Mouse (Mus musculus) limb, embryonic 12.5 days (tissue): Measurements from ENCODE around the gene Gm10322. TPM values are rescaled to one million over a fixed set of nuclear protein-coding genes. Genes with fewer than 3 reads are reported as not detected.
A peak's percentile ranks its signal among the peaks of the same experiment; 100 is the strongest.

ENCODE experiments used
- ATAC-seq: fragments of 200-750 bp; cut with Nextera tagmentation; 2 replicates; pipeline ENCODE4 v1.8.0; 2017; ENCODE audit warnings: low read depth, moderate TSS enrichment; ENCODE audit not compliant: insufficient number of reproducible peaks, insufficient read depth, low FRiP score, low TSS enrichment
- H3K27ac ChIP-seq: fragments of 300-500 bp; sonication (generic); 2 replicates; pipeline ENCODE4 v1.5.1; 2016; ENCODE audit warnings: mild to moderate bottlenecking, moderate library complexity
- H3K27me3 ChIP-seq: fragments of 300-500 bp; sonication (generic); 2 replicates; pipeline ENCODE4 v1.6.1; 2016; ENCODE audit warnings: mild to moderate bottlenecking, moderate library complexity
- H3K36me3 ChIP-seq: fragments of 300-500 bp; sonication (generic); 2 replicates; pipeline ENCODE4 v1.6.1; 2016; ENCODE audit warnings: mild to moderate bottlenecking, moderate library complexity
- H3K4me1 ChIP-seq: fragments of 300-500 bp; sonication (generic); replicated peaks from 2 replicates; pipeline ENCODE4 v1.6.1; 2016
- H3K4me2 ChIP-seq: fragments of 300-500 bp; sonication (generic); 2 replicates; pipeline ENCODE4 v1.6.1; 2016; ENCODE audit warnings: mild to moderate bottlenecking, moderate library complexity
- H3K4me3 ChIP-seq: fragments of 300-500 bp; sonication (generic); replicated peaks from 2 replicates; pipeline ENCODE4 v1.5.1; 2016; ENCODE audit warnings: mild to moderate bottlenecking
- H3K9ac ChIP-seq: fragments of 300-500 bp; sonication (generic); replicated peaks from 2 replicates; pipeline ENCODE4 v1.6.1; 2016; ENCODE audit warnings: mild to moderate bottlenecking, moderate library complexity
- H3K9me3 ChIP-seq: fragments of 300-500 bp; sonication (generic); 2 replicates; pipeline ENCODE4 v1.6.1; 2016; ENCODE audit warnings: mild to moderate bottlenecking, moderate library complexity
- WGBS: fragments of 180-500 bp; shearing (Covaris S2); methylation state at CpG from one replicate; pipeline ENCODE4 v1.1.7; 2016; 5-methylcytosine and 5-hydroxymethylcytosine counted together
- polyA plus RNA-seq: library from polyadenylated mRNA; unstranded; fragments of >200 nt; fragmentation: Nextera tagmentation; extraction: Ambion mirVana; gene quantifications from 2 replicates; pipeline ENCODE4 v1.2.1, GENCODE M21; 2016

Gene Gm10322
- polyA plus RNA-seq = not detected in 2 replicates

GRCm38 (mm10) chr10:59615981-59616520 is at the start of gene Gm10322:
TSS of gene Gm10322 (plus strand) at chr10:59616063.
- 1% methylated on average over 46 of the region's 51 CpGs for WGBS
- Histone ChIP-seq H3K4me2 (peak within 1 kb of the TSS; percentile 85), H3K9ac (peak within 1 kb of the TSS; percentile 96), H3K4me1 (peaks cover 32% of the 10 kb centered on the region), H3K36me3 (no peaks in the 10 kb centered on the region), H3K9me3 (no peaks in the 10 kb centered on the region), H3K27ac (peak within 1 kb of the TSS; percentile 90), H3K4me3 (peak within 1 kb of the TSS; percentile 93), H3K27me3 (no peaks in the 10 kb centered on the region)
- peak; percentile 48 for ATAC-seq

GRCm38 (mm10) chr10:59566968-59567367 is 48.9 kb upstream of the Gm10322 start:
- WGBS = 93% methylated on average over 13 of the region's 13 CpGs
- Histone ChIP-seq H3K9ac (no peak overlapping the region), H3K27me3 (no peaks in the 10 kb centered on the region), H3K4me3 (no peak overlapping the region), H3K9me3 (no peaks in the 10 kb centered on the region), H3K27ac (peak overlapping the region; percentile 85), H3K36me3 (peaks cover 3% of the 10 kb centered on the region; the same call in 1 of the 2 replicates), H3K4me2 (no peak overlapping the region), H3K4me1 (peaks cover 74% of the 10 kb centered on the region)
- no peak for ATAC-seq

GRCm38 (mm10) chr10:59568665-59569480 is 47.0 kb upstream of the Gm10322 start:
- Histone ChIP-seq H3K4me1 (peaks cover 65% of the 10 kb centered on the region), H3K9ac (no peak overlapping the region), H3K9me3 (peaks cover 15% of the 10 kb centered on the region), H3K36me3 (peaks cover 6% of the 10 kb centered on the region; the same call in 1 of the 2 replicates), H3K27ac (no peak overlapping the region), H3K4me2 (no peak overlapping the region), H3K27me3 (no peaks in the 10 kb centered on the region), H3K4me3 (no peak overlapping the region)
- 76% methylated on average over 10 of the region's 10 CpGs for WGBS
- ATAC-seq = no peak

- no peaks in the 10 kb centered on the region for H3K27me3 ChIP-seq
- H3K27ac ChIP-seq = no peak overlapping the region
- H3K4me3 ChIP-seq = no peak overlapping the region
- peaks cover 19% of the 10 kb centered on the region for H3K9me3 ChIP-seq
- ATAC-seq = no peak
- peaks cover 59% of the 10 kb centered on the region for H3K4me1 ChIP-seq
- H3K36me3 ChIP-seq = peaks cover 10% of the 10 kb centered on the region; the same call in 1 of the 2 replicates
- H3K9ac ChIP-seq = no peak overlapping the region
- 92% methylated on average over 1 of the region's 1 CpGs for WGBS
- no peak overlapping the region for H3K4me2 ChIP-seq
Measured at GRCm38 (mm10) chr10:59569481-59569869, 46.4 kb upstream of the Gm10322 start.

- Histone ChIP-seq H3K4me1 (peaks cover 50% of the 10 kb centered on the region), H3K27me3 (no peaks in the 10 kb centered on the region), H3K27ac (peak overlapping the region; percentile 62; the same call in 1 of the 2 replicates), H3K9me3 (peaks cover 21% of the 10 kb centered on the region), H3K36me3 (peaks cover 10% of the 10 kb centered on the region; the same call in 1 of the 2 replicates), H3K4me2 (no peak overlapping the region), H3K4me3 (no peak overlapping the region), H3K9ac (no peak overlapping the region)
- no peak for ATAC-seq
- 69% methylated on average over 6 of the region's 6 CpGs for WGBS
Measured at GRCm38 (mm10) chr10:59570360-59570759, 45.5 kb upstream of the Gm10322 start.

GRCm38 (mm10) chr10:59570780-59571179 is 45.1 kb upstream of the Gm10322 start:
- H3K36me3 ChIP-seq = peaks cover 10% of the 10 kb centered on the region; the same call in 1 of the 2 replicates
- 82% methylated on average over 2 of the region's 2 CpGs for WGBS

GRCm38 (mm10) chr10:59571273-59571672 is 44.6 kb upstream of the Gm10322 start:
- Histone ChIP-seq H3K4me2 (no peak overlapping the region), H3K27ac (peak overlapping the region; percentile 62; the same call in 1 of the 2 replicates), H3K4me3 (no peak overlapping the region), H3K27me3 (no peaks in the 10 kb centered on the region), H3K9ac (no peak overlapping the region), H3K4me1 (peaks cover 45% of the 10 kb centered on the region), H3K36me3 (peaks cover 10% of the 10 kb centered on the region; the same call in 1 of the 2 replicates), H3K9me3 (peaks cover 21% of the 10 kb centered on the region)
- no peak for ATAC-seq
- WGBS = 86% methylated on average over 4 of the region's 4 CpGs

More at GRCm38 (mm10) chr10:59570780-59571179, 45.1 kb upstream of the Gm10322 start:
- H3K27me3 ChIP-seq = no peaks in the 10 kb centered on the region
- H3K4me2 ChIP-seq = no peak overlapping the region
- H3K4me1 ChIP-seq = peaks cover 46% of the 10 kb centered on the region
- H3K4me3 ChIP-seq = no peak overlapping the region
- H3K27ac ChIP-seq = peak overlapping the region; percentile 62
- no peak for ATAC-seq
- peaks cover 21% of the 10 kb centered on the region for H3K9me3 ChIP-seq
- H3K9ac ChIP-seq = no peak overlapping the region

- Histone ChIP-seq H3K9ac (no peak overlapping the region), H3K36me3 (peaks cover 10% of the 10 kb centered on the region; the same call in 1 of the 2 replicates), H3K9me3 (peaks cover 21% of the 10 kb centered on the region), H3K27me3 (no peaks in the 10 kb centered on the region), H3K4me3 (no peak overlapping the region), H3K27ac (no peak overlapping the region), H3K4me1 (peaks cover 46% of the 10 kb centered on the region), H3K4me2 (no peak overlapping the region)
- no peak for ATAC-seq
- 86% methylated on average over 5 of the region's 5 CpGs for WGBS
Measured at GRCm38 (mm10) chr10:59571964-59572363, 43.9 kb upstream of the Gm10322 start.

- Histone ChIP-seq H3K36me3 (peaks cover 7% of the 10 kb centered on the region; the same call in 1 of the 2 replicates), H3K4me3 (no peak overlapping the region), H3K9ac (no peak overlapping the region), H3K27ac (0 out of 2 replicates have a peak overlapping the region, but pooled peaks have one; percentile 4), H3K27me3 (no peaks in the 10 kb centered on the region), H3K4me1 (peaks cover 34% of the 10 kb centered on the region), H3K4me2 (no peak overlapping the region), H3K9me3 (peaks cover 21% of the 10 kb centered on the region)
- WGBS = 35% methylated on average over 5 of the region's 5 CpGs
- no peak for ATAC-seq
Measured at GRCm38 (mm10) chr10:59576305-59576704, 39.6 kb upstream of the Gm10322 start.

- no peak for ATAC-seq
- Histone ChIP-seq H3K4me3 (no peak overlapping the region), H3K4me2 (peak overlapping the region; percentile 4; the same call in 1 of the 2 replicates), H3K9me3 (peaks cover 16% of the 10 kb centered on the region), H3K36me3 (peaks cover 12% of the 10 kb centered on the region), H3K4me1 (peaks cover 34% of the 10 kb centered on the region), H3K27ac (peak overlapping the region; percentile 64), H3K27me3 (no peaks in the 10 kb centered on the region), H3K9ac (no peak overlapping the region)
- 49% methylated on average over 12 of the region's 12 CpGs for WGBS
Measured at GRCm38 (mm10) chr10:59577871-59578801, 37.7 kb upstream of the Gm10322 start.
